Mouse (Mus musculus): ENCODE results near the gene Gnaq.

GRCm38 (mm10) chr19:16153851-16154250 is 21.2 kb downstream of the Gnaq start:
- TF ChIP-seq POLR2A (IDR thresholded peaks at IDR 0.05; ENCODE audit: borderline replicate concordance, extremely low read depth, low read depth, low read length) (no peak), CTCF (IDR thresholded peaks at IDR 0.05; ENCODE audit: insufficient read depth, low read length) (no peak)

Data from lung, adult 2 months (tissue).